Mouse (Mus musculus) kidney, postnatal 0 days (tissue): ENCODE measurements around the gene Mras. TPM values are rescaled to one million over a fixed set of nuclear protein-coding genes. Genes with fewer than 3 reads are reported as not detected.
A peak's percentile ranks its signal among the peaks of the same experiment; 100 is the strongest.

Experiments
- ATAC-seq: fragments of 200-750 bp; cut with Nextera tagmentation; replicated peaks from 2 replicates; pipeline ENCODE4 v1.8.0; 2017; ENCODE audit warnings: low read depth, moderate number of reproducible peaks, moderate TSS enrichment, moderate library complexity; ENCODE audit not compliant: low FRiP score
- DNase-seq: peaks from one replicate; pipeline ENCODE4 v3.0.0-alpha.2; 2016; ENCODE audit warnings: low spot score
- H3K27ac ChIP-seq: fragments of 300-500 bp; sonication (generic); 2 replicates; pipeline ENCODE4 v1.5.1; 2014; ENCODE audit warnings: mild to moderate bottlenecking
- H3K27me3 ChIP-seq: fragments of 300-500 bp; sonication (generic); 2 replicates; pipeline ENCODE4 v1.6.1; 2014; ENCODE audit warnings: low read length, mixed read lengths; ENCODE audit not compliant: insufficient read depth
- H3K36me3 ChIP-seq: fragments of 300-500 bp; sonication (generic); 2 replicates; pipeline ENCODE4 v1.6.1; 2014; ENCODE audit warnings: low read length, mixed read lengths; ENCODE audit not compliant: insufficient read depth
- H3K4me1 ChIP-seq: fragments of 300-500 bp; sonication (generic); replicated peaks from 2 replicates; pipeline ENCODE4 v1.6.1; 2014; ENCODE audit warnings: antibody characterized with exemption, low read length, mixed read lengths; ENCODE audit not compliant: insufficient read depth
- H3K4me2 ChIP-seq: fragments of 300-500 bp; sonication (generic); 2 replicates; pipeline ENCODE4 v1.6.1; 2014; ENCODE audit warnings: mild to moderate bottlenecking, low read length, moderate library complexity, mixed read lengths
- H3K4me3 ChIP-seq: fragments of 300-500 bp; sonication (generic); replicated peaks from 2 replicates; pipeline ENCODE4 v1.5.1; 2014; ENCODE audit warnings: low read depth, low read length
- H3K9ac ChIP-seq: fragments of 300-500 bp; sonication (generic); 2 replicates; pipeline ENCODE4 v1.6.1; 2014; ENCODE audit warnings: low read depth, low read length
- H3K9me3 ChIP-seq: fragments of 300-500 bp; sonication (generic); replicated peaks from 2 replicates; pipeline ENCODE4 v1.6.1; 2016; ENCODE audit warnings: low read length, inconsistent platforms, mixed read lengths
- CTCF ChIP-seq: IDR thresholded peaks from 2 replicates; pipeline ENCODE4 v1.5.1; 2016; ENCODE audit warnings: antibody characterized with exemption, low read depth, mild to moderate bottlenecking, moderate library complexity
- WGBS: fragments of 180-500 bp; shearing (Covaris S2); extraction: QIAGEN DNeasy Blood & Tissue Kit; methylation state at CpG from one replicate; pipeline ENCODE4 v1.1.7; 2014; 5-methylcytosine and 5-hydroxymethylcytosine counted together
- polyA plus RNA-seq: library from polyadenylated mRNA; unstranded; fragments of >200 nt; fragmentation: Nextera tagmentation; extraction: Ambion mirVana; gene quantifications from 2 replicates; pipeline ENCODE4 v1.2.1, GENCODE M21; 2015

The Mras gene
- polyA plus RNA-seq, 1 experiment from 2014 or later = 19.4 TPM

GRCm38 (mm10) chr9:99441647-99442433 is 4.7 kb upstream of the Mras start:
- H3K27me3 ChIP-seq = no peaks in the 10 kb centered on the region
- no peak for TF ChIP-seq CTCF
- no peak overlapping the region for H3K9ac ChIP-seq
- H3K4me3 ChIP-seq = no peak overlapping the region
- 90% methylated on average over 4 of the region's 4 CpGs for WGBS
- 0 out of 2 replicates have a peak, but pooled peaks have one; percentile 26 for ATAC-seq
- DNase-seq = no peak
- no peaks in the 10 kb centered on the region for H3K36me3 ChIP-seq
- no peaks in the 10 kb centered on the region for H3K9me3 ChIP-seq
- peaks cover 10% of the 10 kb centered on the region; the same call in 1 of the 2 replicates for H3K4me1 ChIP-seq
- no peak overlapping the region for H3K4me2 ChIP-seq
- H3K27ac ChIP-seq = no peak overlapping the region

- WGBS = 85% methylated on average over 5 of the region's 5 CpGs
- Histone ChIP-seq H3K36me3 (no peaks in the 10 kb centered on the region), H3K4me3 (no peak overlapping the region), H3K27ac (no peak overlapping the region), H3K4me1 (peaks cover 10% of the 10 kb centered on the region; the same call in 1 of the 2 replicates), H3K9ac (no peak overlapping the region), H3K4me2 (no peak overlapping the region), H3K27me3 (no peaks in the 10 kb centered on the region), H3K9me3 (no peaks in the 10 kb centered on the region)
- no peak for TF ChIP-seq CTCF
- DNase-seq (no peak), ATAC-seq (no peak)
Observed at GRCm38 (mm10) chr9:99440941-99441340, 3.8 kb upstream of the Mras start.

GRCm38 (mm10) chr9:99439064-99439463 is 1.9 kb upstream of the Mras start:
- H3K4me1 ChIP-seq = peaks cover 24% of the 10 kb centered on the region
- H3K27ac ChIP-seq = no peak overlapping the region
- no peak overlapping the region for H3K9ac ChIP-seq
- no peak for DNase-seq
- 45% methylated on average over 8 of the region's 8 CpGs for WGBS
- H3K27me3 ChIP-seq = no peaks in the 10 kb centered on the region
- no peak overlapping the region for H3K4me2 ChIP-seq
- H3K9me3 ChIP-seq = no peaks in the 10 kb centered on the region
- no peak for ATAC-seq
- H3K36me3 ChIP-seq = no peaks in the 10 kb centered on the region
- no peak for TF ChIP-seq CTCF
- H3K4me3 ChIP-seq = no peak overlapping the region

- Histone ChIP-seq H3K9me3 (no peaks in the 10 kb centered on the region), H3K9ac (no peak overlapping the region), H3K4me2 (no peak overlapping the region), H3K36me3 (no peaks in the 10 kb centered on the region), H3K4me1 (peaks cover 26% of the 10 kb centered on the region), H3K4me3 (no peak overlapping the region), H3K27ac (no peak overlapping the region), H3K27me3 (no peaks in the 10 kb centered on the region)
- WGBS = 86% methylated on average over 12 of the region's 12 CpGs
- ATAC-seq = no peak
- no peak for DNase-seq
- no peak for TF ChIP-seq CTCF
Observed at GRCm38 (mm10) chr9:99437781-99438565, 792 bp upstream of the Mras start.

GRCm38 (mm10) chr9:99436182-99437030 is 775 bp downstream of the Mras start:
- ATAC-seq (peak; percentile 73), DNase-seq (peak; percentile 52)
- Histone ChIP-seq H3K4me3 (peak overlapping the region; percentile 66), H3K9ac (peak overlapping the region; percentile 78), H3K36me3 (no peaks in the 10 kb centered on the region), H3K4me2 (peak overlapping the region; percentile 78), H3K27me3 (no peaks in the 10 kb centered on the region), H3K9me3 (no peaks in the 10 kb centered on the region), H3K27ac (peak overlapping the region; percentile 73), H3K4me1 (peaks cover 26% of the 10 kb centered on the region)
- WGBS = under 1% methylated on average over 73 of the region's 86 CpGs
- no peak for TF ChIP-seq CTCF

- 17% methylated on average over 16 of the region's 16 CpGs for WGBS
- Histone ChIP-seq H3K4me1 (peaks cover 26% of the 10 kb centered on the region), H3K9ac (peak overlapping the region; percentile 78), H3K4me3 (peak overlapping the region; percentile 66), H3K27me3 (no peaks in the 10 kb centered on the region), H3K9me3 (no peaks in the 10 kb centered on the region), H3K36me3 (no peaks in the 10 kb centered on the region), H3K27ac (peak overlapping the region; percentile 73), H3K4me2 (peak overlapping the region; percentile 78)
- ATAC-seq (peak; percentile 34), DNase-seq (no peak)
- no peak for TF ChIP-seq CTCF
Observed at GRCm38 (mm10) chr9:99435619-99436181, 1.5 kb downstream of the Mras start.
